Mouse (Mus musculus): Measurements from ENCODE around the gene Mthfd2. TPM values are rescaled to one million over a fixed set of nuclear protein-coding genes. Genes with fewer than 3 reads are reported as not detected.
"Not testable (repeated sequence)": the region's sequence is repeated elsewhere in the genome, so short reads cannot be mapped to it uniquely, and the experiment has no call there.

Gene Mthfd2
- polyA plus RNA-seq, 2 experiments: 44.4 to 67.7 TPM

DNA sequence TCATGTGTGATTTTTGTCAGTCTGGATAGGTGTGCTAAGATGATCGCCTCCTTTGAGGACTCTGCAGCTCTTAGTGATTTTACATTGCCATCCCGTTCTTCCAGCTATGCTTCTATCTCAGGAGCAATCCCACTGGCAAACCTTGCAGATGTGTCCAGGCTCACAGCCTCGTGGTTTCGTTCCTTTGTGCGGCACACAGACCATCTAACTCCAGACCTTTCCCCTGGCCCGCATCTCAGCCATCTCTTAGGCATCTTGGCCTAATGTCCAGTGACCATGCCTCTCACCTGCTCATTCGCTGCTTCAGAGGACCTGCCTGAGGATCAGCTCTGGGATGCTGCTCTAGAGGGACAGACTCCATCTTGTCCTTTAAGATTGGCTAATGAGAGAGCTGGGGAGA lies 24.5 kb upstream of the Mthfd2 start:
- Histone ChIP-seq H3K27ac (peak overlapping the region; percentile 95), H3K4me3 (ENCODE audit: insufficient read depth in 1 of 2, low read depth in 2 of 2, low read length in 2 of 2) (peak overlapping the region; percentile 81 to 95), H3K4me2 (ENCODE audit: low read depth) (peak overlapping the region; percentile 89), H3K4me1 (replicated peaks; ENCODE audit: control insufficient read depth in 2 of 2, insufficient read depth in 2 of 2, low read length in 1 of 2) (peaks cover 30 to 40% of the 10 kb centered on the region in 2 experiments), H3K9ac (replicated peaks) (peak overlapping the region; percentile 99), H3K36me3 (replicated peaks; ENCODE audit: control insufficient read depth, insufficient read depth, low read depth) (peaks cover 26% of the 10 kb centered on the region), H3K9me3 (ENCODE audit: control insufficient read depth, low read length) (no peaks in the 10 kb centered on the region), H3K27me3 (ENCODE audit: control insufficient read depth, insufficient read depth, low read length) (no peaks in the 10 kb centered on the region)
- DNase-seq (ENCODE audit: low read depth in 3 of 3, low spot score in 3 of 3) (no peak), ATAC-seq (ENCODE audit: insufficient read depth) (no peak)
- 68% methylated on average over 7 of the region's 7 CpGs for WGBS (ENCODE audit: insufficient replicate concordance)
- no peak for TF ChIP-seq EP300 (IDR thresholded peaks at IDR 0.05; ENCODE audit: low read depth)
- TF ChIP-seq CTCF (IDR thresholded peaks at IDR 0.05; ENCODE audit: low read depth): no peak

DNA sequence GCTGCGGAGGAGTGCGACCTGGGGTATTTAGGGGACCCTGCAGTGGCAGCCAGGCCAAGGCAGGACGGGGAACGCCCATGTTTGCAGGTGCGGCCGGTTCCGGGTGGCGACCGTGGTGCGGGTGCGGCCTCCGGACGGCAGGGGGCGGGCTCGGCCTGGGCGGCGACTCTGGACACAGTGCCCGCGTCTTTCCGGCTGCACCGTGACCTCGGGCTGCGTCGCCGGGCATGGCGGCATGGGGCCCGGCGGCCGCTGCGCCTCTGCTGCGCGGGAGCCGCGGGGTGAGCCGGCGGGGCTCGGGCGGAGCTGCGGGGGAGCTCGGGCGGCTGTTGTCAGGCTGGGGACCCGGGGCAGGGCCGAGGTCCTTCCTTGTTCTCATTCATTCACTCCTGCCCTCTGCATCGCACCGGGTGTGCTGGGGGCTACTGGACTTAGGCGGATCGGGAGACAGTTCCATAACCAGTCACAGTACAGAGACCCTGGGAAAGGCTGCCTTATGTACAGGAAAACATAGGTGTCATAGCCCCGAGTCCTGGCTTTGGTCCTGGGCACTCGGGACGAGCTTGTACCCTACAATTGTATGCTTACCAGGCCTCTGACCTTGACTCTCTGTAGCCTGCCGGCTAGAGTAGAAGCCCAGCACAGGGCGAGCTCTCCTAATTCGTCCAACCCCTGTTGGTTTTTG lies 23.7 kb upstream of the Mthfd2 start:
- Histone ChIP-seq H3K27me3 (ENCODE audit: control insufficient read depth, insufficient read depth, low read length) (no peaks in the 10 kb centered on the region), H3K36me3 (replicated peaks; ENCODE audit: control insufficient read depth, insufficient read depth, low read depth) (peaks cover 19% of the 10 kb centered on the region), H3K4me1 (replicated peaks; ENCODE audit: control insufficient read depth in 2 of 2, insufficient read depth in 2 of 2, low read length in 1 of 2) (peaks cover 30 to 40% of the 10 kb centered on the region in 2 experiments), H3K9me3 (ENCODE audit: control insufficient read depth, low read length) (no peaks in the 10 kb centered on the region), H3K4me3 (ENCODE audit: insufficient read depth in 1 of 2, low read depth in 2 of 2, low read length in 2 of 2) (peak overlapping the region; percentile 81 to 95), H3K4me2 (ENCODE audit: low read depth) (peak overlapping the region; percentile 89), H3K9ac (replicated peaks) (peak overlapping the region; percentile 99), H3K27ac (peak overlapping the region; percentile 95)
- ATAC-seq (ENCODE audit: insufficient read depth) (peak; percentile 78), DNase-seq (ENCODE audit: low read depth in 3 of 3, low spot score in 3 of 3) (peak; percentile 72 to 77 (median 75))
- under 1% methylated on average over 50 of the region's 53 CpGs for WGBS (ENCODE audit: insufficient replicate concordance)
- peak; percentile 81 for TF ChIP-seq CTCF (IDR thresholded peaks at IDR 0.05; ENCODE audit: low read depth)
- TF ChIP-seq EP300 (IDR thresholded peaks at IDR 0.05; ENCODE audit: low read depth): no peak

DNA sequence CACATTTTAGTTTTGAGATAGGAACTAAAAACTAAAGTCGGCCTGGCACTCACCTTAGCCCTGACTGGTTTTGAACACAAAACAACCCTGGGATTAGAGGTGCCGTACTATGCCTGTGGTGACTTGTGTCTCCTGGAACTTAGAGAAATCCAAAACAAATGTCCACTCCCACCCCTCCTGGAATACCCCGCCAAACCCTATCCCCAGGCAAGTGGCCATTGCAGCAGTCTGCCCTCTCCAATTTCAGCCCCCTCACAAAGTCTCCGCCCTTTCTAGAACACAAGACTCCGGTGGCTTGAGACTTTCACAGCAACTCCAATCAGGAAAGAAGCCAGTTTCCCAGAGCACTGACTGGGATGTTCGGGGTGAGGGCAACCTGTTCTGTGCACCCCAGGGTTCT lies 23.2 kb upstream of the Mthfd2 start, which contains the start of gene Bola3:
Gene Bola3, plus strand, starts transcription at position 275 of the 400 bp plus-strand sequence.
- H3K4me3 ChIP-seq (ENCODE audit: insufficient read depth in 1 of 2, low read depth in 2 of 2, low read length in 2 of 2): peak within 1 kb of the TSS; percentile 81 to 95
- no peak for ATAC-seq (ENCODE audit: insufficient read depth)
- H3K36me3 ChIP-seq (replicated peaks; ENCODE audit: control insufficient read depth, insufficient read depth, low read depth): peaks cover 13% of the 10 kb centered on the region
- no peaks in the 10 kb centered on the region for H3K9me3 ChIP-seq (ENCODE audit: control insufficient read depth, low read length)
- peaks cover 30 to 40% of the 10 kb centered on the region in 2 experiments for H3K4me1 ChIP-seq (replicated peaks; ENCODE audit: control insufficient read depth in 2 of 2, insufficient read depth in 2 of 2, low read length in 1 of 2)
- TF ChIP-seq EP300 (IDR thresholded peaks at IDR 0.05; ENCODE audit: low read depth) (no peak), CTCF (IDR thresholded peaks at IDR 0.05; ENCODE audit: low read depth) (no peak)
- H3K9ac ChIP-seq (replicated peaks): peak within 1 kb of the TSS; percentile 99
- WGBS (ENCODE audit: insufficient replicate concordance): 41% methylated on average over 6 of the region's 6 CpGs
- H3K4me2 ChIP-seq (ENCODE audit: low read depth): peak within 1 kb of the TSS; percentile 89
- H3K27me3 ChIP-seq (ENCODE audit: control insufficient read depth, insufficient read depth, low read length): no peaks in the 10 kb centered on the region
- H3K27ac ChIP-seq: peak within 1 kb of the TSS; percentile 95
- DNase-seq (ENCODE audit: low read depth in 3 of 3, low spot score in 3 of 3): no peak

DNA sequence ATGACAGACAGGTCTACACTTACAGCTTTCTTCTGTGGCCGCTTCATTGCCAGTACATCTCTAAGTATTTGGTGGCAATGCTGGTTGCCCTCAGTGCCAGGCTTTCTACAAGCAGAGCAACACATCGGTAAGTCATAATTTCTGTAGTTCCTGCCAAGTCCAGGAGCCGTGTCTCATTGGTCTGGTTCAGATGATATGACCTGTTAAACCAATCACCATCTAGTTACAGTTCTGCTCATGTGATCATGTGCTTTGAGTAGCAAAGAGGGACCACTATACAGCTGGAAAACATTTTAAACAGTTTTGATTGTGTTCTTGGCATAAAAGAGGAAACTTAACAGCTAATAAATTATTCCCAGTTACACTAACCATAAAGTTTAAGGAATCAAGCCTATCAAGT lies 22.2 kb upstream of the Mthfd2 start:
- peaks cover 26 to 34% of the 10 kb centered on the region in 2 experiments for H3K4me1 ChIP-seq (replicated peaks; ENCODE audit: control insufficient read depth in 2 of 2, insufficient read depth in 2 of 2, low read length in 1 of 2)
- WGBS (ENCODE audit: insufficient replicate concordance): 69% methylated on average over 3 of the region's 3 CpGs
- H3K27me3 ChIP-seq (ENCODE audit: control insufficient read depth, insufficient read depth, low read length): no peaks in the 10 kb centered on the region
- no peaks in the 10 kb centered on the region for H3K9me3 ChIP-seq (ENCODE audit: control insufficient read depth, low read length)
- H3K4me3 ChIP-seq (ENCODE audit: insufficient read depth in 1 of 2, low read depth in 2 of 2, low read length in 2 of 2): no peak overlapping the region
- no peak overlapping the region for H3K4me2 ChIP-seq (ENCODE audit: low read depth)
- H3K36me3 ChIP-seq (replicated peaks; ENCODE audit: control insufficient read depth, insufficient read depth, low read depth): peaks cover 4% of the 10 kb centered on the region
- DNase-seq (ENCODE audit: low read depth in 3 of 3, low spot score in 3 of 3) (no peak), ATAC-seq (ENCODE audit: insufficient read depth) (no peak)
- H3K27ac ChIP-seq: no peak overlapping the region
- no peak for TF ChIP-seq CTCF (IDR thresholded peaks at IDR 0.05; ENCODE audit: low read depth)
- no peak for TF ChIP-seq EP300 (IDR thresholded peaks at IDR 0.05; ENCODE audit: low read depth)
- no peak overlapping the region for H3K9ac ChIP-seq (replicated peaks)

DNA sequence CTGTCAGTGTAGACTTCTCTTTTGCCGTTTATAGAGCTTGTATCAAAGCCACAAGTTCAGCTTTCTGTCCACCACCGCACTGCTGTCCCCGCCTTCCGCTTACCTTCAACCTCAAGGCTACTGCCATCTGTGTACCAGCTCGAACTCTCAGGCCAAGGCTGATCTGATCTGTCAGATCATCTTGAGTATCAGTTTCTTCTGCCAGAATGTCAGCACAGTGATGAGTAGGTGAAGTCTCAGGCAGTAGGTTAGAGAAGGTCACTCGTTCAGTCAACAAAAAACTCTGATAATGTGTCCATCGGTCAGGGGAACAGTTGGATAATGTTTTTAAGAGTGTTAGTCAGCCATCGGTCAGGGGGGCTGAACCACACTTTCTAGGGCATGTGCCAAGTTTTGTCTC lies 19.6 kb upstream of the Mthfd2 start:
- not testable (repeated sequence) for H3K4me3 ChIP-seq (ENCODE audit: insufficient read depth in 1 of 2, low read depth in 2 of 2, low read length in 2 of 2); ATAC-seq (ENCODE audit: insufficient read depth); DNase-seq (ENCODE audit: low read depth in 3 of 3, low spot score in 3 of 3); H3K27me3 ChIP-seq (ENCODE audit: control insufficient read depth, insufficient read depth, low read length); H3K9me3 ChIP-seq (ENCODE audit: control insufficient read depth, low read length); H3K27ac ChIP-seq; H3K4me2 ChIP-seq (ENCODE audit: low read depth); H3K9ac ChIP-seq (replicated peaks)
- WGBS (ENCODE audit: insufficient replicate concordance): 82% methylated on average over 8 of the region's 8 CpGs
- H3K36me3 ChIP-seq (replicated peaks; ENCODE audit: control insufficient read depth, insufficient read depth, low read depth): peaks cover 23% of the 10 kb centered on the region
- H3K4me1 ChIP-seq (replicated peaks; ENCODE audit: control insufficient read depth in 2 of 2, insufficient read depth in 2 of 2, low read length in 1 of 2): peaks cover 5 to 12% of the 10 kb centered on the region in 2 experiments; a peak in 3 of 4 replicates

All from liver, embryonic 14.5 days (tissue).